Mouse (Mus musculus) macrophage (primary cell): ENCODE measurements around the gene Trem2. TPM values are rescaled to one million over a fixed set of nuclear protein-coding genes. Genes with fewer than 3 reads are reported as not detected.

ENCODE experiments used
- polyA plus RNA-seq: library from polyadenylated mRNA; stranded (reverse); fragments of 250-400 nt; gene quantifications from 3 replicates; pipeline ENCODE4 v1.2.4, GENCODE M21; 2018; ENCODE audit warnings: inconsistent platforms

Gene Trem2
- polyA plus RNA-seq, 1 experiment from 2014 or later, result 965 TPM

Other genes with a start within 250 kb of the Trem2 start
- 0.14 TPM in 1 of 3 replicates, not detected in the others for gene 9830107B12Rik, start 200.1 kb upstream of the Trem2 start, polyA plus RNA-seq
- 20.1 to 48.7 TPM (median 26.5 TPM) in 3 replicates for gene A530064D06Rik, start 179.1 kb upstream of the Trem2 start, polyA plus RNA-seq
- gene Trem1, start 113.6 kb upstream of the Trem2 start, polyA plus RNA-seq, result 0.24 to 0.77 TPM in 2 of 3 replicates, not detected in the other
- gene Trem3, start 98.6 kb upstream of the Trem2 start, polyA plus RNA-seq, result 0.42 to 0.67 TPM in 2 of 3 replicates, not detected in the other
- gene Treml4, start 82.1 kb upstream of the Trem2 start, polyA plus RNA-seq, result 0.52 to 1.5 TPM (median 1.4 TPM) in 3 replicates
- gene Treml2, start 46.9 kb upstream of the Trem2 start, polyA plus RNA-seq, result 10.8 to 16.6 TPM (median 14.5 TPM) in 3 replicates
- 36.0 to 70.3 TPM (median 51.1 TPM) in 3 replicates for gene B430306N03Rik, start 30.3 kb upstream of the Trem2 start, polyA plus RNA-seq
- gene Treml1, start 13.5 kb downstream of the Trem2 start, polyA plus RNA-seq, result 2.0 to 2.7 TPM (median 2.4 TPM) in 3 replicates
- 75.7 to 108 TPM (median 86.8 TPM) in 3 replicates for gene Nfya, start 63.5 kb downstream of the Trem2 start, polyA plus RNA-seq
- 22.0 to 30.1 TPM (median 23.8 TPM) in 3 replicates for gene Oard1, start 63.6 kb downstream of the Trem2 start, polyA plus RNA-seq
- gene Apobec2, start 86.5 kb downstream of the Trem2 start, polyA plus RNA-seq, result not detected in 3 replicates
- not detected in 3 replicates for gene Tspo2, start 105.1 kb downstream of the Trem2 start, polyA plus RNA-seq
- gene Unc5cl, start 108.5 kb downstream of the Trem2 start, polyA plus RNA-seq, result not detected in 3 replicates